ENCODE assay signal across 8 mouse cellular contexts in genomic region chr4:53217608-53218290, GRCm38 (mm10). TPM values are rescaled to one million over a fixed set of nuclear protein-coding genes. Genes with fewer than 3 reads are reported as not detected.
DNase-seq lines count a peak whose midpoint lies in the region; ATAC-seq and TF ChIP-seq lines count a peak whose summit lies in the region.

No protein-coding gene starts in this region.

- H3K36me3 ChIP-seq in embryonic facial prominence, embryonic 12.5 days: no peaks in the 10 kb centered on the region
- no peaks in the 10 kb centered on the region for H3K36me3 ChIP-seq in limb, embryonic 14.5 days (ENCODE audit: control insufficient read depth, insufficient read depth, low read length)
- H3K36me3 ChIP-seq in midbrain, embryonic 15.5 days (replicated peaks): no peaks in the 10 kb centered on the region

- TF ChIP-seq POLR2A in limb, embryonic 14.5 days (IDR thresholded peaks at IDR 0.05; ENCODE audit: borderline replicate concordance, extremely low read depth, insufficient read depth, insufficient read length): no peak

- DNase-seq in adrenal gland, postnatal 10 days: peak; percentile 88
- DNase-seq in heart, adult 9 months (ENCODE audit: low spot score in 2 of 2): peak; percentile 83 to 85
- DNase-seq in kidney, adult 8-10 months: peak; percentile 85 to 90
- peak; percentile 66 for DNase-seq in limb, embryonic 14.5 days (ENCODE audit: low spot score)
- peak; percentile 71 to 76 for DNase-seq in spleen, adult 18-20 months
- no peak for DNase-seq in c-Kit-positive CD71-positive TER-119-positive erythroid progenitor cells, embryonic 14.5 days (ENCODE audit: low spot score)

- peaks cover 22% of the 10 kb centered on the region for H3K4me1 ChIP-seq in embryonic facial prominence, embryonic 12.5 days
- peaks cover 20% of the 10 kb centered on the region for H3K4me1 ChIP-seq in limb, embryonic 14.5 days (ENCODE audit: control insufficient read depth, insufficient read depth, low read length)
- peaks cover 25% of the 10 kb centered on the region for H3K4me1 ChIP-seq in midbrain, embryonic 15.5 days

- H3K4me3 ChIP-seq in embryonic facial prominence, embryonic 12.5 days: peak overlapping the region; percentile 46
- H3K4me3 ChIP-seq in limb, embryonic 14.5 days (replicated peaks; ENCODE audit: low read length): peak overlapping the region; percentile 53
- peak overlapping the region; percentile 52 for H3K4me3 ChIP-seq in midbrain, embryonic 15.5 days

- H3K27me3 ChIP-seq in embryonic facial prominence, embryonic 12.5 days: no peaks in the 10 kb centered on the region
- no peaks in the 10 kb centered on the region for H3K27me3 ChIP-seq in limb, embryonic 14.5 days (ENCODE audit: control insufficient read depth, insufficient read depth, low read length)
- H3K27me3 ChIP-seq in midbrain, embryonic 15.5 days (replicated peaks): no peaks in the 10 kb centered on the region

- H3K27ac ChIP-seq in embryonic facial prominence, embryonic 12.5 days: peak overlapping the region; percentile 84
- peak overlapping the region; percentile 89 for H3K27ac ChIP-seq in limb, embryonic 14.5 days (replicated peaks; ENCODE audit: low read depth, low read length)
- peak overlapping the region; percentile 86 for H3K27ac ChIP-seq in midbrain, embryonic 15.5 days

- peak overlapping the region; percentile 59 for H3K9ac ChIP-seq in embryonic facial prominence, embryonic 12.5 days
- H3K9ac ChIP-seq in limb, embryonic 14.5 days (ENCODE audit: low read depth, low read length, severe bottlenecking): peak overlapping the region; percentile 66
- peak overlapping the region; percentile 67 for H3K9ac ChIP-seq in midbrain, embryonic 15.5 days

- under 1% methylated on average over 38 of the region's 38 CpGs for WGBS in embryonic facial prominence, embryonic 12.5 days
- under 1% methylated on average over 38 of the region's 38 CpGs for WGBS in limb, embryonic 14.5 days
- under 1% methylated on average over 38 of the region's 38 CpGs for WGBS in midbrain, embryonic 15.5 days

- no peaks in the 10 kb centered on the region for H3K9me3 ChIP-seq in embryonic facial prominence, embryonic 12.5 days
- no peaks in the 10 kb centered on the region for H3K9me3 ChIP-seq in limb, embryonic 14.5 days (ENCODE audit: control insufficient read depth, low read length)
- H3K9me3 ChIP-seq in midbrain, embryonic 15.5 days: no peaks in the 10 kb centered on the region

- H3K4me2 ChIP-seq in embryonic facial prominence, embryonic 12.5 days (replicated peaks): peak overlapping the region; percentile 72
- H3K4me2 ChIP-seq in limb, embryonic 14.5 days (replicated peaks; ENCODE audit: low read depth, low read length, severe bottlenecking): peak overlapping the region; percentile 89
- peak overlapping the region; percentile 92 for H3K4me2 ChIP-seq in midbrain, embryonic 15.5 days

- ATAC-seq in embryonic facial prominence, embryonic 12.5 days (ENCODE audit: insufficient number of reproducible peaks, insufficient read depth, low FRiP score, low TSS enrichment): peak; percentile 88
- ATAC-seq in limb, embryonic 14.5 days (ENCODE audit: low FRiP score, low read depth): peak; percentile 89
- ATAC-seq in midbrain, embryonic 15.5 days (replicated peaks): peak; percentile 94

RNA-seq across cellular contexts. Expression of gene Abca1, which starts 58.1 kb away (rescaled TPM):
- 100 to 1,000 TPM; 103 TPM for total RNA-seq in adrenal gland, postnatal 10 days (2021)
- 7.9 and 8.4 TPM in 2 replicates for polyA plus RNA-seq in embryonic facial prominence, embryonic 12.5 days (2016; fragmentation: Nextera tagmentation; extraction: Ambion mirVana)
- 9.0 and 10.3 TPM in 2 replicates for polyA plus RNA-seq in limb, embryonic 14.5 days (2012; rRNA removed)
- 12.3 and 14.5 TPM in 2 replicates for polyA plus RNA-seq in limb, embryonic 14.5 days (2014; fragmentation: Nextera tagmentation; extraction: Ambion mirVana)
- polyA plus RNA-seq in midbrain, embryonic 15.5 days (2015; fragmentation: Nextera tagmentation; extraction: Ambion mirVana): 11.3 and 12.0 TPM in 2 replicates
